Mouse (Mus musculus) ES-E14 (cell line): ENCODE measurements at regions not wholly inside any gene's neighbourhood (a gene's known extent, or its start where the extent isn't known, plus 50 kb on each side); places are given as distances from the start of the nearest gene placed in this dataset.

Experiments used
- HCFC1 ChIP-seq: IDR thresholded peaks from 2 replicates; pipeline ENCODE4 v1.6.1; 2012; ENCODE audit warnings: low read length, inconsistent platforms, borderline replicate concordance; ENCODE audit not compliant: insufficient read depth
- ZNF384 ChIP-seq: IDR thresholded peaks from 2 replicates; pipeline ENCODE4 v1.6.1; 2012; ENCODE audit warnings: low read depth, low read length, inconsistent platforms

- TF ChIP-seq HCFC1 (no peak), ZNF384 (no peak)
Measured at GRCm38 (mm10) chr13:101606184-101606730, 161.8 kb downstream of the Pik3r1 start.
